Mouse (Mus musculus) embryonic fibroblast, embryonic 13.5 days (primary cell): Measurements from ENCODE around the gene Shroom3. TPM values are rescaled to one million over a fixed set of nuclear protein-coding genes. Genes with fewer than 3 reads are reported as not detected.

Experiments
- H3K27ac ChIP-seq: 2 replicates; pipeline ENCODE4 v1.5.1; 2012; ENCODE audit warnings: low read length, control low read depth, inconsistent platforms; ENCODE audit not compliant: insufficient read depth
- H3K4me1 ChIP-seq: 2 replicates; pipeline ENCODE4 v1.6.1; 2011; ENCODE audit warnings: low read length; ENCODE audit not compliant: control insufficient read depth, insufficient read depth
- H3K4me3 ChIP-seq: 2 replicates; pipeline ENCODE4 v1.5.1; 2011; ENCODE audit warnings: mild to moderate bottlenecking, control low read depth, low read length; ENCODE audit not compliant: insufficient read depth
- CTCF ChIP-seq: IDR thresholded peaks from 2 replicates; pipeline ENCODE4 v1.5.1; 2011; ENCODE audit warnings: mild to moderate bottlenecking, control low read depth, low read length, moderate library complexity, borderline replicate concordance; ENCODE audit not compliant: insufficient read depth
- POLR2A ChIP-seq: IDR thresholded peaks from 2 replicates; pipeline ENCODE4 v1.6.1; 2011; ENCODE audit warnings: low read depth, mild to moderate bottlenecking, control low read depth, low read length, moderate library complexity
- polyA plus RNA-seq: library from polyadenylated mRNA; stranded (reverse); fragments of >200 nt; gene quantifications from 2 replicates; pipeline ENCODE4 v1.2.4, GENCODE M21; 2011; ENCODE audit warnings: low read depth; ENCODE audit not compliant: missing spikeins, insufficient read length

Gene Shroom3
- polyA plus RNA-seq, 1 experiment = 1.2 TPM

GRCm38 (mm10) chr5:92796089-92796990, 113.1 kb downstream of the Shroom3 start:
- H3K4me1 ChIP-seq = no peaks in the 10 kb centered on the region
- no peak for TF ChIP-seq POLR2A
- no peak for TF ChIP-seq CTCF
- no peak overlapping the region for H3K27ac ChIP-seq
- no peak overlapping the region for H3K4me3 ChIP-seq

GRCm38 (mm10) chr5:92797981-92798380, 114.7 kb downstream of the Shroom3 start:
- TF ChIP-seq CTCF (no peak), POLR2A (no peak)
- no peak overlapping the region for H3K4me3 ChIP-seq
- no peak overlapping the region for H3K27ac ChIP-seq
- no peaks in the 10 kb centered on the region for H3K4me1 ChIP-seq

- no peak for TF ChIP-seq POLR2A
- no peak for TF ChIP-seq CTCF
- H3K4me1 ChIP-seq = no peaks in the 10 kb centered on the region
- no peak overlapping the region for H3K4me3 ChIP-seq
- no peak overlapping the region for H3K27ac ChIP-seq
These were observed 121.1 kb downstream of the Shroom3 start for GRCm38 (mm10) chr5:92804379-92804778.

GRCm38 (mm10) chr5:92808503-92809415, 125.5 kb downstream of the Shroom3 start:
- Histone ChIP-seq H3K4me3 (no peak overlapping the region), H3K4me1 (peaks cover 6% of the 10 kb centered on the region), H3K27ac (no peak overlapping the region)
- TF ChIP-seq CTCF (no peak), POLR2A (no peak)

- Histone ChIP-seq H3K27ac (no peak overlapping the region), H3K4me1 (peaks cover 6% of the 10 kb centered on the region), H3K4me3 (no peak overlapping the region)
- no peak for TF ChIP-seq POLR2A
- no peak for TF ChIP-seq CTCF
These were observed 126.1 kb downstream of the Shroom3 start for GRCm38 (mm10) chr5:92809416-92809750.

GRCm38 (mm10) chr5:92810922-92811533, 127.8 kb downstream of the Shroom3 start:
- H3K27ac ChIP-seq = no peak overlapping the region
- TF ChIP-seq POLR2A = no peak
- TF ChIP-seq CTCF = no peak
- no peak overlapping the region for H3K4me3 ChIP-seq
- peaks cover 6% of the 10 kb centered on the region for H3K4me1 ChIP-seq

- H3K4me1 ChIP-seq = peaks cover 6% of the 10 kb centered on the region
- no peak overlapping the region for H3K27ac ChIP-seq
- H3K4me3 ChIP-seq = no peak overlapping the region
- TF ChIP-seq CTCF (no peak), POLR2A (no peak)
These were observed 128.5 kb downstream of the Shroom3 start for GRCm38 (mm10) chr5:92811761-92812160.

- Histone ChIP-seq H3K27ac (no peak overlapping the region), H3K4me3 (no peak overlapping the region), H3K4me1 (peaks cover 6% of the 10 kb centered on the region)
- no peak for TF ChIP-seq CTCF
- no peak for TF ChIP-seq POLR2A
These were observed 129.7 kb downstream of the Shroom3 start for GRCm38 (mm10) chr5:92812936-92813335.

GRCm38 (mm10) chr5:92813562-92813961, 130.3 kb downstream of the Shroom3 start:
- H3K4me1 ChIP-seq = peaks cover 6% of the 10 kb centered on the region
- no peak overlapping the region for H3K27ac ChIP-seq
- no peak for TF ChIP-seq POLR2A
- H3K4me3 ChIP-seq = no peak overlapping the region
